Mouse (Mus musculus) left cerebral cortex, postnatal 14 days (tissue): Measurements from ENCODE around the gene Aplp2. TPM values are rescaled to one million over a fixed set of nuclear protein-coding genes. Genes with fewer than 3 reads are reported as not detected.

Source experiments
- DNase-seq, 2 experiments: peaks; one replicate each; pipeline ENCODE4 v3.0.0; 2021 to 2022; ENCODE audit warnings: low spot score in 2 of 2, mixed read lengths in 1 of 2
- intact Hi-C: fragments of 180-260 bp; cut with DNase I; formaldehyde crosslinking; loops from one replicate; pipeline ENCODE4 v1.15.1; 2025
- total RNA-seq, 2 experiments: library from RNA; stranded (reverse); gene quantifications; 2 replicates each; pipeline ENCODE4 v1.2.3; 2021

Aplp2 gene
- total RNA-seq, 2 experiments from 2014 or later: 496 to 530 TPM

DNA sequence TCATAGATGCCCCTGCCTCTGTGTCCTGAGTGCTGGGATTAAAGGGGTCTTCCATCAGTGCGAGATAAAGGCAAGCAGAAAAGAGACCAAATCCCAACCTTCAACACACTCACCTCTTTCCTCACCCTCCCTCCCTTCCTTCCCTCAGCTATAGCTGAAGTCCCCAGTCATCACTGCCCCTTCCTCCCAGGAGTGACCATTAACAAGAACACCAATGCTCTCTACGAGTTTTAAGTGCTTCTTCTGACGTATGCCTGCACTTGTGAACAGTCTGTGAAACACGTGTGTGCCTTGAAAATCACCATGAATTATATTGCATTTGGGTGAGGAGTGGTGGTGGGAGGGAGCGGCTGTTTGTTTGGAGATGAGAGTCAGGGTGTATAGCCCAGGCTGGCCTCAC lies 24.5 kb upstream of the Aplp2 start:
- intact Hi-C loops: no loop called here
- DNase-seq: no peak

DNA sequence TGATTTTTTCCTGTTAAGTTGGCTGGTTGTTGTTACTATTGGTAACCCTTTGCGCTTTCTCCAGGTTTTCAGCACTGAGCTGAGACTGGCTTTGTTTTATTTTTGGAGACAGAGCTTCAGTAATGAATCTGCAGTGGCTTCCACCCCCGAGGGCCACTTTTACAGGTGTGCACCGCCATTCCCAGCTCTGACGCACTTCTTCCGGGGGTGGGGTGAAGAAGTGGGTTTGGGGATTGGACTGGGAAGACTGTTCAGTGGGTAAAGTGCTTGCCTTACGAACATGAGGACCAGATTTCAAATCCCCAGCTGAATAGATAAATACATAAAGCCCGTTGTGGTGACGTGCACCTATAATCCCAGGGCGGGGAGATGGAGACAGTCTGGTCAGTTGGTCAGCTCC lies 23.9 kb upstream of the Aplp2 start:
- intact Hi-C loops: no loop called here

GRCm38 (mm10) chr9:31235030-31235429 lies 23.4 kb upstream of the Aplp2 start:
- intact Hi-C loops: no loop called here
- DNase-seq: no peak

More for the DNA sequence above, 23.9 kb upstream of the Aplp2 start:
- peak in 1 of 2 experiments; percentile 47 for DNase-seq

DNA sequence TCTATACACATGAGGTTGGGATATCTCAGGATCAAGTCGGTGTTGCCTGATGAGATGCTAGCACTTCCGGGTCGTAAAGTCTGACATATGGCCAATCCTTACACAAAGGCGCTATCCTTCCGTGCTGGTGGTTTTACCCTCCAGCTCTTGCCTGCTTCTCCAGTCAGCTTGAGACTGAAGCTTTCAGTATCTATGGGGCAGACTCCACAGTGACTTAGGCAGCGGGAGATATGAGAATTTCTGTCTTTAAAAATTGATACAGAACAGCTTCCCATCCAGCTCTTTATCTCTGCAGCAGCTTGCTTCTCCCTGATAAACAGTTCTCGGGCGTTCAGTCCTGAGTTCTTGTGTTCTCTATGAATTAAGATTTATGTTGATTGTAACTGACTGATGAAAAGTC lies 14.9 kb upstream of the Aplp2 start:
- no peak for DNase-seq
- intact Hi-C loops: no loop called here

GRCm38 (mm10) chr9:31225808-31226207 lies 14.2 kb upstream of the Aplp2 start:
- intact Hi-C loops: no loop called here
- peak; percentile 41 to 64 for DNase-seq

DNA sequence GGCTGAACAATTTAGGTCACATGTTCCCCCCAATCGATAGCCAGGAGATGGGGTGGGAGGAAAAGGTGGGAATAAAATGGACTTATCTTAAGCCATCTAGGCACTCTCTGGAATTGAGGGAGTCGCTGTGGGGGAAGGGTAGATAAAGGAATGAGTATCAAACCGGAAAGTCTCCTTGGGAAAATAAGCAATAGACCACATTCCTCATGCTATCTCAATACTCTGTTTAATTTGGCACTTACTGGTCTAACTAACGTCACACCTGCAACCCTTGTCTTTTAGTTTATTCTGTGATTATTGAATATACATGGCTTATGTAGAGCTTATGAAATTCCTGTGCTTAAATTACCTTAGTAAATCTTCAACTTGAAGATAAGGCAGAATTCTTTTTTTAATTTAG lies 11.9 kb upstream of the Aplp2 start:
- DNase-seq: no peak
- intact Hi-C loops: no loop called here

- intact Hi-C loops: no loop called here
- DNase-seq: no peak
These were observed 9.6 kb upstream of the Aplp2 start for GRCm38 (mm10) chr9:31221170-31221569.

- DNase-seq: no peak
- intact Hi-C loops: no loop called here
These were observed 6.2 kb upstream of the Aplp2 start for GRCm38 (mm10) chr9:31217631-31218380.

GRCm38 (mm10) chr9:31212500-31213008 lies 939 bp upstream of the Aplp2 start:
- intact Hi-C loops: loop anchor here (1.0 to 5.0 kb wide), 2 partner anchors 69 to 130 kb away; no protein-coding TSS in a partner anchor
- peak in 1 of 2 experiments; percentile 22 for DNase-seq

GRCm38 (mm10) chr9:31210749-31211689 lies 596 bp downstream of the Aplp2 start:
- intact Hi-C loops: loop anchor here (5.0 kb wide), 1 partner anchor 131 kb away; no protein-coding TSS in a partner anchor
- peak in 1 of 2 experiments; percentile 30 for DNase-seq

GRCm38 (mm10) chr9:31210163-31210562 lies 1.5 kb downstream of the Aplp2 start:
- intact Hi-C loops: loop anchor here (5.0 kb wide), 1 partner anchor 132 kb away; no protein-coding TSS in a partner anchor
- DNase-seq: no peak

GRCm38 (mm10) chr9:31209502-31209901 lies 2.1 kb downstream of the Aplp2 start:
- DNase-seq: no peak
- intact Hi-C loops: no loop called here

DNA sequence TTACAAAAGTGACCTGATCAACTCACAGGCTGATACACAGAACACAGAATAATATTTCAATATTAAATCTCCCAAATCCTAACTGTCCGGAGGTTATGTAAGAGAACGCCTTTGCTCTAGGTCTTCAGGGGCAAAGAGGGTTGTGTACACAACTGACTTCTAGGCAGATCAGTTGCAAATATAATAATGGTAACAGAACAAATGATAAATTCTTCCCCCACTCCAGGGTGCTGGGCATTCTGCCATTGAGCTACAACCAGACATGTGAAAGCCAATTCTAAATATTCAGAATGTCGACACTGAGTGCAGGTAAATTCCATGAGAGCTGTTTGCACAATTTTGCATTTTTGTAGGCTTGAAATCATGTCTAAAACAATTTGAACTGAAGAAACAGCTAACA lies 3.9 kb downstream of the Aplp2 start:
- intact Hi-C loops: no loop called here
- no peak for DNase-seq

DNA sequence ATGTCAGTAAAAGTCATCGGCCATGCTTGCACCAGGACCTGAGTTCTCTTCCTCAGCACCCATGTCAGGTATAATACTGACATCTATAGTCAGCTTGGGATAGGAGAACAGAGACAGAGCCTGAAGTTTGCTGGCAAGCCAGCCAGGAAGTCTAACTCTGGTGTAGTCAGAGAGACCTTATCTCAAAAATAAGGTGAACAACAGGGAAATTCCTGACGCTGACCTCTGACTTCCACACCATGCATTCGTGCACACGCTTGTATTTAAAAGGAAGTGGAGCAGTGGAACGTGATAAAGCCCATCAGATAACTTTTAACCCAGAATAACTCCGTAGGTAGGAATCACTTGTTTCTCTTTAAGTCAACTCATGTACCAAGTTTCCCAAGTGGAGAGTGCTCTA lies 6.9 kb downstream of the Aplp2 start:
- no peak for DNase-seq
- intact Hi-C loops: loop anchor here (5.0 kb wide), 1 partner anchor 37 kb away; no protein-coding TSS in a partner anchor

DNA sequence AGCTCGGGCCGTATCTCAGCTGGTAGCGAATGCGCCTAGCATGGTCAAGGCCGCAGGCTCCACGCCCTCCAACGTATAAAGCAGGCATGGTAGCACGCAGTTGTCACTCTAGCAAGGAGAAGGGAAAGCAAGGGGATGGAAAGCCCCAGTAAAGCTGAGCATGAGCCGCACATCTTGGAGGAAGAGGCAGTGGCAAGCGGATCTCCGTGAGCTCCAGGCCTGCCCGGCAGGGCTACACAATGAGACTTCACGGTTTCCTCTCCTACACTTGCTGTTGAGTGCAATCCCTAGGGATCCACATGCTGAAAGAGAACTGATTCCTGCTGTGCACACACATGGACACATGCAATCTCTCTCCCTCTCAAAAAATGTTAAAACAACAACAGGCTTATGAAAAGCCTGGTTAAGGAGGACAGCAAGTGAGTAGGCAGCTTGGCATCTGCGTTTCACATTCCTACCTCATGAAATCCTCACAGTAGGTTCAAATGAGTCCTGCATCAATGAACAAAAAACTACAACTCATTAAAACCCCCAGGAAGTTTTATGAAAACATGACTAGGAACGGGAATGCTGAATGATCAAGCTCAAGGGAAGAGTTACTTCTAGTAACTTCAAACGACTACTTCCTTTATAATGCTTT lies 7.9 kb downstream of the Aplp2 start:
- DNase-seq: peak in 1 of 2 experiments; percentile 26
- intact Hi-C loops: loop anchor here (5.0 kb wide), 1 partner anchor 36 kb away; no protein-coding TSS in a partner anchor

GRCm38 (mm10) chr9:31203068-31203467 lies 8.5 kb downstream of the Aplp2 start:
- intact Hi-C loops: loop anchor here (5.0 kb wide), 1 partner anchor 36 kb away; no protein-coding TSS in a partner anchor
- no peak for DNase-seq

DNA sequence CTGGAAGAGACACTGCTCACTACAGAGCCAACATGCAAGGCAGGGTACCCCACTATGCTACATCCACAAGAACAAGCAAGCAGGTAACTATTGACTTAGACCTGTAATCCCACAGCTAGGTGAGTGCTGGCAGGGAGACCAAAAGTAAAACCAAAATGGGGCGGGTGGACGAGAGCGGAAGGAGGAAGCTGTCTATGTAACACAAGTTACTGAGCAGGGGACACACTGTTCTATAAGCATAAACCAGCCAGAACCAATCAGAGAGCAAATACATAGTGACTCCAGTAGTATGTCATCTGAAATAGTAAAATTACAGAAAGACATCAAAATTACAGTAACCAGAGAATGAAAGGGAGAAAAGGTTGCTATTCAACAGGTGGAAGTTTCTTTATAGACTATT lies 13.0 kb downstream of the Aplp2 start:
- intact Hi-C loops: no loop called here
- no peak for DNase-seq

GRCm38 (mm10) chr9:31197782-31198181 lies 13.8 kb downstream of the Aplp2 start:
- intact Hi-C loops: no loop called here
- no peak for DNase-seq

DNA sequence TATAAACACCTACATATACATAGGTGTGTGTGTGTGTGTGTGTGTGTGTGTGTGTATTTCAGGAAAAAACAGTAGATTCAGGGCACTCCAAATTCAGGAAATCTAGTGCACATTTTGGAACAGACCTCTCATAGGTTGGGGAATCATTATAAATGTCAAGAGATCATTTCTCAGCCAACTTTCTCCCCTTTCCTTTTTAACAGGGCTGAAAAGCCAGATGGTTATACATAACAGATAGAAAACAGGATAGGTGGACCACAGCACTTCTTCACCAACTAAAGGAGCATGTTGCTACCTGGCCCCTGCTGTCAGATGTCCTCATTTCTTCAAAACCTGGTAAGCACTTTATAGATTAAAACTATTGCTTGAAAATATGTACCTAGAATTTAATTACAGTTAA lies 14.9 kb downstream of the Aplp2 start:
- DNase-seq: no peak
- intact Hi-C loops: no loop called here
